Mouse (Mus musculus): ENCODE results near the gene Oas2.
"Not testable (repeated sequence)": the region's sequence is repeated elsewhere in the genome, so short reads cannot be mapped to it uniquely, and the experiment has no call there.

Oas2 gene

GRCm38 (mm10) chr5:120749688-120750087 is at the start of gene Oas2:
Gene Oas2 (minus strand): TSS chr5:120749853.
- no peak for DNase-seq (ENCODE audit: low read depth, low spot score)

- DNase-seq (ENCODE audit: low read depth, low spot score) = not testable (repeated sequence)
Measured at GRCm38 (mm10) chr5:120798943-120799342, 49.3 kb upstream of the Oas2 start.

- not testable (repeated sequence) for DNase-seq (ENCODE audit: low read depth, low spot score)
Measured at GRCm38 (mm10) chr5:120798147-120798546, 48.5 kb upstream of the Oas2 start.

- not testable (repeated sequence) for DNase-seq (ENCODE audit: low read depth, low spot score)
Measured at GRCm38 (mm10) chr5:120795480-120796034, 45.9 kb upstream of the Oas2 start, which contains the start of gene Oas1e. Gene Oas1e (minus strand): TSS chr5:120795530.

- peak; percentile 70 for DNase-seq (ENCODE audit: low read depth, low spot score)
Measured at GRCm38 (mm10) chr5:120793043-120793442, 43.4 kb upstream of the Oas2 start.

GRCm38 (mm10) chr5:120787042-120787441 is 37.4 kb upstream of the Oas2 start:
- DNase-seq (ENCODE audit: low read depth, low spot score) = no peak

- peak; percentile 65 for DNase-seq (ENCODE audit: low read depth, low spot score)
Measured at GRCm38 (mm10) chr5:120782446-120782845, 32.8 kb upstream of the Oas2 start.

GRCm38 (mm10) chr5:120781646-120782045 is 32.0 kb upstream of the Oas2 start:
- peak; percentile 68 for DNase-seq (ENCODE audit: low read depth, low spot score)

GRCm38 (mm10) chr5:120779922-120780321 is 30.3 kb upstream of the Oas2 start:
- no peak for DNase-seq (ENCODE audit: low read depth, low spot score)

- no peak for DNase-seq (ENCODE audit: low read depth, low spot score)
Measured at GRCm38 (mm10) chr5:120778941-120779340, 29.3 kb upstream of the Oas2 start.

- no peak for DNase-seq (ENCODE audit: low read depth, low spot score)
Measured at GRCm38 (mm10) chr5:120777478-120777877, 27.8 kb upstream of the Oas2 start, which contains the start of gene Oas3. Gene Oas3 (minus strand): TSS chr5:120777661.

- no peak for DNase-seq (ENCODE audit: low read depth, low spot score)
Measured at GRCm38 (mm10) chr5:120776801-120777200, 27.1 kb upstream of the Oas2 start.

GRCm38 (mm10) chr5:120775287-120775985 is 25.8 kb upstream of the Oas2 start:
- no peak for DNase-seq (ENCODE audit: low read depth, low spot score)

GRCm38 (mm10) chr5:120769396-120769795 is 19.7 kb upstream of the Oas2 start:
- no peak for DNase-seq (ENCODE audit: low read depth, low spot score)

- DNase-seq (ENCODE audit: low read depth, low spot score) = peak; percentile 53
Measured at GRCm38 (mm10) chr5:120765010-120765409, 15.4 kb upstream of the Oas2 start.

GRCm38 (mm10) chr5:120761901-120762300 is 12.2 kb upstream of the Oas2 start:
- DNase-seq (ENCODE audit: low read depth, low spot score) = peak; percentile 73

GRCm38 (mm10) chr5:120754215-120754614 is 4.6 kb upstream of the Oas2 start:
- no peak for DNase-seq (ENCODE audit: low read depth, low spot score)

GRCm38 (mm10) chr5:120752786-120753185 is 3.1 kb upstream of the Oas2 start:
- DNase-seq (ENCODE audit: low read depth, low spot score) = no peak

- peak; percentile 71 for DNase-seq (ENCODE audit: low read depth, low spot score)
Measured at GRCm38 (mm10) chr5:120751206-120751605, 1.6 kb upstream of the Oas2 start.

- DNase-seq (ENCODE audit: low read depth, low spot score) = peak; percentile 69
Measured at GRCm38 (mm10) chr5:120746451-120746850, 3.2 kb downstream of the Oas2 start.

GRCm38 (mm10) chr5:120742125-120742524 is 7.5 kb downstream of the Oas2 start:
- DNase-seq (ENCODE audit: low read depth, low spot score) = peak; percentile 89

GRCm38 (mm10) chr5:120734380-120734990 is 15.2 kb downstream of the Oas2 start:
- peak; percentile 62 for DNase-seq (ENCODE audit: low read depth, low spot score)

- peak; percentile 51 for DNase-seq (ENCODE audit: low read depth, low spot score)
Measured at GRCm38 (mm10) chr5:120733696-120734095, 16.0 kb downstream of the Oas2 start.

All from ES-CJ7 (cell line).